Mouse (Mus musculus): ENCODE measurements around the gene Arhgef7.

- TF ChIP-seq POLR2A (IDR thresholded peaks at IDR 0.05; ENCODE audit: control insufficient read depth, low read depth, low read length), result no peak
- TF ChIP-seq CTCF (IDR thresholded peaks at IDR 0.05; ENCODE audit: control insufficient read depth, insufficient read depth, insufficient replicate concordance, low read depth, low read length), result no peak
Observed at GRCm38 (mm10) chr8:11762821-11763220, 35.3 kb downstream of the Arhgef7 start.
